Mouse (Mus musculus): ENCODE measurements around the gene Nupl1.

DNA sequence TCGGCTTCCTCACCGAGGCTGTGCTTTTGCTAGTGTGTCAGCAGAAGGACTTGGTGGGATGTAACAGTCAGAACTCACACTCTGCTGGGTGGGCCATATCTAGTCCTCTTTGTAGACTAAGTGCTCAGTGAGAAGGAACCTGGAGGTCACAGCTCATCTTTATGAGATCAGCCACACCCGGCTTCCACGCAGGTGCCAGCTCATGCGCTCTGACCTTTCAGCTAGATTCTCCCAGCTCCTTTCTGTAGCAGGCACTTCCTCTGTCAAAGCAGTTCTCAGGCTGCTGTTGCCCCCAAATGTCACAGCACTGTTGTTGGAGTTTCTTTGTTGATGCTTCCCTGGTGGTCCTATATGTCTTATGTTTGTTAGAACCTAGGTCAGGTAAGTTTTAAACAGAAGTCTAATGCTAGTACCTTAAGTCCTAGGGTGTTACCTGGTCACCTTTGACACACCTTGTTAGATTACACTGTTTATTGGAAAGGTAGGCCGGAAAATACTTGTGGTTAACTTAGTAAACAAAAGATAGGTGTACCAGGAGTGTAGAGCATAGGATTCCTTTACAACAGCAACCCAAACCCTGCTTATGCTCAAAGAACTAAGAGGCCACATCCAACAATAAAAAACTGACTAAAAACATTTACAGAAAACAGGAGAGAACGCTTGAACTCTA is 35.1 kb upstream of the Nupl1 start:
- TF ChIP-seq CTCF (conservative IDR thresholded peaks at IDR 0.05; ENCODE audit: low read length) (no peak), NANOG (IDR thresholded peaks at IDR 0.05; ENCODE audit: borderline replicate concordance, low read length) (no peak), POU5F1 (IDR thresholded peaks at IDR 0.05; ENCODE audit: borderline replicate concordance, low read length) (no peak)

All from E14TG2a.4 (cell line).